Mouse (Mus musculus) C2C12 (cell line): ENCODE data around the gene Gstm2. TPM values are rescaled to one million over a fixed set of nuclear protein-coding genes. Genes with fewer than 3 reads are reported as not detected.
"Not testable (repeated sequence)": the region's sequence is repeated elsewhere in the genome, so short reads cannot be mapped to it uniquely, and the experiment has no call there.

Experiments used
- H3K27me3 ChIP-seq: one replicate; pipeline ENCODE4 v1.6.1; 2011; ENCODE audit not compliant: control insufficient read depth, insufficient read depth, insufficient read length
- H3K36me3 ChIP-seq: one replicate; pipeline ENCODE4 v1.6.1; 2011; ENCODE audit not compliant: control insufficient read depth, insufficient read depth
- H3K4me3 ChIP-seq: one replicate; pipeline ENCODE4 v1.5.1; 2011; ENCODE audit warnings: mild to moderate bottlenecking, control low read depth; ENCODE audit not compliant: poor library complexity, insufficient read depth, severe bottlenecking
- H3K79me2 ChIP-seq: one replicate; pipeline ENCODE4 v1.6.1; 2011; ENCODE audit not compliant: control insufficient read depth, insufficient read depth
- H3K79me3 ChIP-seq: one replicate; pipeline ENCODE4 v1.6.1; 2011; ENCODE audit warnings: low read depth, control low read depth
- H3ac ChIP-seq: one replicate; pipeline ENCODE3; 2011; ENCODE audit warnings: low read depth; ENCODE audit not compliant: control insufficient read depth, insufficient read length
- CEBPB ChIP-seq: IDR thresholded peaks from one replicate; pipeline ENCODE4 v1.6.1; 2011; ENCODE audit warnings: low read depth, mild to moderate bottlenecking, control low read depth, moderate library complexity
- CTCF ChIP-seq: IDR thresholded peaks from one replicate; pipeline ENCODE4 v1.5.1; 2011; ENCODE audit not compliant: control insufficient read depth, insufficient read depth, insufficient read length
- FOSL1 ChIP-seq: IDR thresholded peaks from one replicate; pipeline ENCODE4 v1.8.0; 2011; ENCODE audit warnings: mild to moderate bottlenecking, low read length; ENCODE audit not compliant: poor library complexity, insufficient read depth, severe bottlenecking
- MAX ChIP-seq: IDR thresholded peaks from one replicate; pipeline ENCODE4 v1.6.1; 2011; ENCODE audit warnings: mild to moderate bottlenecking, control low read depth
- MYOD1 ChIP-seq: IDR thresholded peaks from one replicate; pipeline ENCODE4 v1.6.1; 2011; ENCODE audit warnings: low read depth; ENCODE audit not compliant: control insufficient read depth, insufficient read length
- MYOG ChIP-seq: IDR thresholded peaks from one replicate; pipeline ENCODE4 v1.6.1; 2011; ENCODE audit not compliant: control insufficient read depth, insufficient read length; ENCODE audit errors: extremely low read depth
- USF1 ChIP-seq: IDR thresholded peaks from one replicate; pipeline ENCODE4 v1.6.1; 2011; ENCODE audit warnings: low read depth, mild to moderate bottlenecking, control low read depth, moderate library complexity
- polyA plus RNA-seq: library from polyadenylated mRNA; unstranded; fragments of >200 nt; fragmentation: generic; extraction: Trizol; gene quantifications from one replicate; pipeline ENCODE4 v1.2.1, GENCODE M21; 2012; ENCODE audit warnings: missing spikeins

Gstm2 gene
- polyA plus RNA-seq, 1 experiment = 7.7 TPM

- peaks cover 41% of the 10 kb centered on the region for H3K27me3 ChIP-seq
These were observed 17.4 kb downstream of the Gstm2 start, which contains the start of gene Gstm3 for GRCm38 (mm10) chr3:107968724-107969395. Gstm3 (minus strand) TSS chr3:107969283.

GRCm38 (mm10) chr3:107966631-107967030 lies 19.6 kb downstream of the Gstm2 start:
- peaks cover 21% of the 10 kb centered on the region for H3K27me3 ChIP-seq
- H3K79me3 ChIP-seq = no peaks in the 10 kb centered on the region
- no peak overlapping the region for H3ac ChIP-seq
- no peak overlapping the region for H3K4me3 ChIP-seq
- no peaks in the 10 kb centered on the region for H3K79me2 ChIP-seq
- TF ChIP-seq FOSL1 (no peak), CTCF (no peak), MYOD1 (no peak), MYOG (no peak), USF1 (no peak)
- H3K36me3 ChIP-seq = no peaks in the 10 kb centered on the region

More at GRCm38 (mm10) chr3:107968724-107969395, 17.4 kb downstream of the Gstm2 start, which contains the start of gene Gstm3:
- Histone ChIP-seq H3K79me3 (no peaks in the 10 kb centered on the region), H3ac (no peak within 1 kb of the TSS), H3K79me2 (no peaks in the 10 kb centered on the region), H3K36me3 (no peaks in the 10 kb centered on the region), H3K4me3 (no peak within 1 kb of the TSS)
- TF ChIP-seq FOSL1 (no peak), CTCF (no peak), MYOD1 (no peak), MAX (no peak), MYOG (no peak), CEBPB (no peak), USF1 (no peak)

- H3K4me3 ChIP-seq = no peak overlapping the region
- H3ac ChIP-seq = no peak overlapping the region
- no peaks in the 10 kb centered on the region for H3K79me2 ChIP-seq
- peaks cover 18% of the 10 kb centered on the region for H3K27me3 ChIP-seq
- no peaks in the 10 kb centered on the region for H3K79me3 ChIP-seq
- no peak for TF ChIP-seq FOSL1
- no peak for TF ChIP-seq MYOG
- TF ChIP-seq MAX = no peak
- TF ChIP-seq CEBPB = no peak
- no peak for TF ChIP-seq USF1
- no peak for TF ChIP-seq MYOD1
- no peak for TF ChIP-seq CTCF
- no peaks in the 10 kb centered on the region for H3K36me3 ChIP-seq
These were observed 20.7 kb downstream of the Gstm2 start for GRCm38 (mm10) chr3:107965592-107965991.

GRCm38 (mm10) chr3:107964656-107965308 lies 21.5 kb downstream of the Gstm2 start:
- H3K4me3 ChIP-seq = no peak overlapping the region
- no peaks in the 10 kb centered on the region for H3K36me3 ChIP-seq
- peaks cover 19% of the 10 kb centered on the region for H3K27me3 ChIP-seq
- no peak overlapping the region for H3ac ChIP-seq
- no peaks in the 10 kb centered on the region for H3K79me3 ChIP-seq
- TF ChIP-seq MYOD1 = no peak
- H3K79me2 ChIP-seq = no peaks in the 10 kb centered on the region

- no peaks in the 10 kb centered on the region for H3K79me2 ChIP-seq
- TF ChIP-seq CEBPB (no peak), MYOG (no peak), USF1 (no peak), MAX (no peak), MYOD1 (no peak), FOSL1 (no peak), CTCF (no peak)
- no peaks in the 10 kb centered on the region for H3K79me3 ChIP-seq
- no peak overlapping the region for H3ac ChIP-seq
- peaks cover 19% of the 10 kb centered on the region for H3K27me3 ChIP-seq
- H3K36me3 ChIP-seq = no peaks in the 10 kb centered on the region
- no peak overlapping the region for H3K4me3 ChIP-seq
These were observed 22.2 kb downstream of the Gstm2 start for GRCm38 (mm10) chr3:107964026-107964425.

- not testable (repeated sequence) for H3ac ChIP-seq, H3K79me3 ChIP-seq, H3K79me2 ChIP-seq, H3K4me3 ChIP-seq, H3K36me3 ChIP-seq
- H3K27me3 ChIP-seq = peaks cover 21% of the 10 kb centered on the region
These were observed 31.0 kb downstream of the Gstm2 start for GRCm38 (mm10) chr3:107955260-107955659.
